In the genomic region with DNA sequence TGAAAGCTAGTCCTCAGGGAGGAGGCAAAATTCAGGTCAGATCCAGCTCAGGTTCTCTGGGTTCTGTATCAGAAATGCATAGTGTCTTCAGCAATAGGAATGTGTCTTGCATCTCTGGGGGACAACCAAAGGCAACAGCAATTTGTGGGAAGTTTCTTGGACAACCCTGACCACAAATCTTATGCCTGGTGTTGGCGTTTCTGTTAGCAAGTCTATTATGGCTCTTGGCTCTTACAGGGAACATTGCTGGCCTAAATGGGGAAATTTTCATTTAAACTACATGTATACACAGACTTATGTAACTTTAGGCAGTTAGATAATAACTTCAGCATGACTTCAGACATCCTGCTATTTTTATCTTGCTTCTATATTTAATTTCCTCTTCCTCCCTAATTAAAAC, we compare ENCODE assay signal across 25 mouse cellular contexts.
"Had no signal": no experiment of that assay in that cellular context is flagged by ENCODE, and none has a peak within 500 bp of the region (broad histone marks: within the 10 kb centered on the region; RNA-seq: fewer than 3 reads in every experiment).

No protein-coding gene starts in this region.

- H3K4me3 ChIP-seq: heart, embryonic 13.5 days; heart, embryonic 15.5 days; hindbrain, embryonic 13.5 days; hindbrain, embryonic 15.5 days; kidney, embryonic 15.5 days; limb, embryonic 13.5 days; limb, embryonic 15.5 days; liver, embryonic 12.5 days had no signal

- ATAC-seq: hindbrain, postnatal 0 days; intestine, embryonic 16.5 days; liver, embryonic 12.5 days had no signal

- H3K27ac ChIP-seq: heart, embryonic 13.5 days; heart, embryonic 15.5 days; hindbrain, embryonic 13.5 days; hindbrain, embryonic 15.5 days; hindbrain, postnatal 0 days; kidney, embryonic 15.5 days; kidney, postnatal 0 days; limb, embryonic 13.5 days; limb, embryonic 15.5 days; liver, embryonic 12.5 days; liver, embryonic 14.5 days had no signal

- DNase-seq: gastrocnemius, postnatal 14 days; gastrocnemius, postnatal 36 days; heart, adult 18-20 months; heart, postnatal 14 days; heart, postnatal 36 days; kidney, adult 11 months; kidney, adult 2 months; kidney, adult 9 months; kidney, postnatal 14 days; kidney, postnatal 36 days; layer of hippocampus, adult 9-11 months; layer of hippocampus, postnatal 36 days; left cerebral cortex, postnatal 4 days had no signal
